Mouse (Mus musculus): ENCODE data around the gene Ldlrap1.

The Ldlrap1 gene

DNA sequence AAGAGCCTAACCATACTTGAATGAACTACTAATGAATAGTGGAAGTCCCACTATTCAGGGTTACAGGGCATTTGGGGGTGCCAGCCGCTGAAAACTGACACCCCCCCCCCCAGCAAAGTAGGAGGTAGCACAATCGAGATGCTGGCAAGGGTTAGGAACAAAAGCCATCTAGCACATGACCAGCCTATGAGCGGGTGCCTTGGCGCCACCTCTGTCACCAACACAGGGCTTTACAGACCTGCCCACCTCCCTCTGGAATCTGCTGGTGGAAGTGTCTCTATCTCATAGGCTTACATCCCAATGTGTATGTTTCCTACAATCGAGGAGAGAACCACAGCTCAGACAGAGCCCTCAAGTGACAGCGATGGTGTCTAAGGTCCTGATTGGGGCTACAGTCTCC, 17.0 kb downstream of the Ldlrap1 start:
- no peak for DNase-seq

DNA sequence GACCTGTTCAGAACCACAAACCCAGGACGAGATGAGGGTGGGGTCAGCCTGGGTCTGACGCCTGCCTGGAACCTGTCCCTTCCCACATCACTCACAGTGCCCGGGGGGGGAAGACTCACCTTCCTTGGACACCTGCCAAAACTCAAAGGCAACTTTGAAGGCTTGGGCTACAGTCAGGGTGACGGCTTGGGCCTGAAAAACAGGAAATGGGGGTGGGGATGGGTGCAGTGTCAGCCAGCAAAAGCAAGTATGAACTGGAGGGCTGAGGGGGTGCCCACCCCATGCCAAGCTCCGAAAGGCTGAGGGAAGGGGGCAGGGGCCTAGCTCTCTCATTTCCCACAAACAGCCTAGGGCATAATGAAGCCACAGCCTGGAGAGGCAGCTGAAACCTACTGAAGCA, 17.6 kb downstream of the Ldlrap1 start:
- no peak for DNase-seq

DNA sequence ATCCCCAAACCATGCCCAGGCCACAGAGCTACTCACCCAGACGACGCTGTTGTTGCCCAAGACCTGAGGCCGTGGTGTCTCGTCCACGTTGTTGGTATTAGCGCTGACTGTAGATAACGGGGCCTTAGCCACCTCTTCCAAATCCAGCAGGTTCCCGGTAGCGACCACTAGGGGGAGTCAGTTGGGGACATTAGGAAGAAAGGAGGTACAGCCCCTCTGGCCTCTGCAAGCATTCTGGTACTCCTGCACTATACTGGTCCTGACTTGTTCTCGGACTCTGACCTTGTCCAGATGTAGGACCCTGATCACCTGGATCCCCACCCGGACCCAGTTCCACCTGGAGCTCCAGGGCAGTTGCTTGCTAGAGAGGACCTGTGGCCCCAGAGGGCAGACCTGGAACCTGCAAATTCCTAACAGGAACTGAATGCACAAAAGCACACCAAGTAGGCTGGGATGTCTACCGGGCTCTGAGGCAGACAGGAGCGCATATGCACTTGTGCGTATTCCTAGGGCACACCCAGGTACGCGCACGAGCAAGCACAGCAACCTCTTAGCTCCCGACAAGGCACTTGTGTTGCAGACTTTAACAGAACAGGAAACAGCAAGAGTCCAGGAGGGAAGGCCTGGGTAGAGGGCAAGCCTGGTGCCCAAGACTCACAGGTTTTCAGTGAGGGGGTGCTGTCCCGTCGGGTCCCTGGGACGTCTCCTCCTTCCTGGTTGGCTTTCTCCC, 18.4 kb downstream of the Ldlrap1 start:
- DNase-seq: no peak

DNA sequence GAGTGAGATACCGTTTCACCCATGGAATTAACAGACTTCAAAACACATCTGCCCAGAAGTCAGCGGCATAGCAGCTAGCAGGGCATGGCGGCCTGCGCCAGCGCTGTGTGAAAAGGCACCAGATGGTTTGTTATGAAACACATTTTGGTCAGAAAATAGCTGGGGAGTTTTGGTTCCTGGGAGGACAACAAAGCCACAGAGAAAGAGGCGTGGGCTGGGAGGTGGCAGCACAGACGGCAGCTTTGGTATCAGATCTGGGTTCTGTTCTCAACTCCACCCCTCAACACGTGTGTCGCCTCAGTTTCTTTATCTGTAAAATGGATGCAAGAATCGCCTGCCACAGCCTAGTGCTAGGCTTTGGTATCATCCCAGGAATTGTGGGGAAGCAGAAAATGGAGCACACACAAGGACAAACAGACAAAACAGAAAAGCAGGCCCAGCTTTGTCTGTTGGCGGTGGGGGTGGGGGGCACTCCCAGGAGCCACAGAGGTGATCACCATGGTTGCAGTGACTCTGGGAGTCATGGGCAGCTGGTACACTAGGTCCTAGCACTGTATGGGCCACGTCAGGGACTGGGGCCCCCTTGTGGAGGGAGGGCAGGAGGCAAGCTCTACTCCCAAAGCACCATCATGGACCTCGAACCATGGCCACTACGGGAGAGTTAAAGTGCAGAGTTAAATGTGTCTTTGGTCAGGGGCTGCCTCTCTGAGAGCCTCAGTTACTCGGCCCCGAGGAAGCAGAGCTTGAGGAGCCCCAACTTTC, 21.7 kb downstream of the Ldlrap1 start:
- no peak for DNase-seq

DNA sequence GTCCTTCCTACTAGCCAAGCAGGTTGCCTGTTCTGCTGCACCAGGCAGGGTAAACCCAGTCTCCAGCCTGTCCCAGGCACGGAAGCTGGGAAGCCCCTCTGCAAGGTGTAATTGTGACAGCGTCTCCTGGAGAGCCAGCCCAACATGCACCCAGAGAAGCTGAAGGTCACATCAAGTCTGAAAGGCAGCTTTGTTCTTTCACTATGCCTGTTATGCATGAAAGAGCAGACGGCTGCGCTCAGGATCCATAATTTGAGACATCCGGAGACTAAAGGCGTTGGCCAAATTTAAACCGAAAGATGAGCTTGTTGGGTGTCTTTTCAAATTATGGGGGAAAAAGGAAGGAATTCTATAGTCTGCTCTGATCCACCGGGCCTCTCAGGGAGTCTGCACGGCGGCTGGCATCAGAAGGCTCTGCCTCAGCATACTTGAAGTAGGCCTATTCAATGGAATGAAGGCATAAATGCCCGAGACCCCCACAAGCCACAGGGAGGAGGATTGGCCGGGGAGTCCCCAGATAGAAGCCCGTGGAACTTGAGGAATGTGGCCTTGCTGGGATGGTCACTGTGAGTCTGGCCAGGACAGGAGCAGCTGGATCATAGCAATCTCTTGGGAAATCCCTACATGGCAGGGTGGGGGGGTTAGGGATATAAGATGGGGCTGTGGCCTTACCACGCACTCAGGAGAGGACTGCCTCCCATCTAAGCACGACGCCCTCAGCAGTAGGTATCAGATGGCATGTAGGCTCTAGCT, 23.8 kb downstream of the Ldlrap1 start:
- no peak for DNase-seq

DNA sequence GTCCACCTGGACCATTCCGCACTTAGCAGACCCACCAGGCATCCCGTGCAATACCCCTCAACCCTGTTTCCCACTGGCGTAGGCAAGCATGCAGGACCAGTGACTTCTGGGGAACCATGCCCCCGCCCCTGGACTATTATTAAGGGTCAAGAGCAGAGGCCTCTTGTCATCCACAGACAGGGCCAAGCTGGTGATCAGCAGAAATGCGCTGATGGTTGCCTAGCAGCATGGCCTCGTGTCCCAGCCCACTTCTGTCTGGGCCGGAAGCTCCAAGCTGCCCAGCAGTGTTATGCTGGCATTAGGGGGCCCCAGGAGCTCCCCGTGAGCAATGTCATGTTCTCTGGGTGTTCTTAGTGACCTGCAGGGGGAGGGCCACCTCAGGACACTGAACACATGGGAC, 25.9 kb downstream of the Ldlrap1 start:
- no peak for DNase-seq

DNA sequence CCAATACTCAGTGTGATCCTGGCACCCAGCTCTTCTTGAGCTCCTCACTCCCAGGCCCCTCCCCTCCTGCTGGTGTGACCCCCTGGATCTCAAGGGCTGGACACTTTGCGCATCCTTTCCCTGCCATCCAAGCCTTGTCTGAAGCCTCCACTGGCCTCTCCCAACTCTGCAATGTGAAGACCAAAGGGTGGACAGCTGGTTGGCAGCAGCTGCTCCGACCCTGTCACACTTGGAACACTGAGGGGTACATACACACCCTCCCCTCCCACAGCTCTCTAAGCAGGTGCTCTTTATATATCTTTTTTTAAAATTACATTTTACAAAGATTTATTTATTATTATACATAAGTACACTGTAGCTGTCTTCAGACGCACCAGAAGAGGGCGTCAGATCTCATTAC, 27.6 kb downstream of the Ldlrap1 start:
- no peak for DNase-seq

DNA sequence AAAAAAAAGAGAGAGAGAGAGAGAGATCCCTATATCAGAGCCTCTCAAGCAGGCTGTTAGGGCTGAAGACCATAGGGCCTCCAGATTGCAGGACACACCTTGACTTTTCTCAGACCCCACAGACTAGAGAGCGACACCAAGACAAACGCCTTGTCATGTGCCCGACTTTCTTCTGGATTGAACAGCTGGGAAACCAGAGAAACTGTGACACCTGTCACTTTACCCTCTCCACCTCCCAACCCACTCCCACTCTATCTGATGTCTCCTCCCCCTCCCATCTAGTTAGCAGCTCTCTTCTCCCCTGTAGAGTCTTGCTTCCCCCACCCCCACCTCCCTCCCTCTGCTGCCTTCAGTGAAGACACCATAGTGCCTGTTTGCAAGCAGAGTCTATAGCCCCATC, 28.3 kb downstream of the Ldlrap1 start:
- DNase-seq: no peak

DNA sequence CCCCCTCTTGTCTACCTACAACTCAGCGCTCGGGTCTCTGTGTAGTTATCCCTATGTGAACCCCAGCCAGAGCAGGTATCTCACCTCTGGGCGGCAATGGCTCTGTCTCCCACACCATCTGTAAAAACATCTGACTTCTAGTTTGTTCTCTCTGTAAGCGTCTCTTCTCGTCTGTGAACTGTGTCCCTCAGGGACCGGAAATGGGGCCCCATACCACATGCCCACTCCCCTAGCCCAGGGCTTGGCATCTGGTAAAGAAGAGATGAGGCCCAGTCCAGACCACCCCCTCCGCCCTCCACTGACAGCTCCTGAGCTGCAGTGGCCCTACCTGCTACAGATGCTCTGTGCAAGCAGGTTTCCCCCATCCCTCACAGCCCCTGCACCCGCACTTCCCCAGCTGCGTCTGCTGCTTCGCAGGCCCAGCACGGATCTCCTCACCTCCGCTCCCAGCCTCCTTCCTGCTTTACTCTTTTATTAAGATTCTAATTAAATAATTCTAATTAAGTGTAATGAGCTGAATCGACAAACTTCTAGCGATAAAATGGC, 30.4 kb downstream of the Ldlrap1 start:
- DNase-seq: no peak

DNA sequence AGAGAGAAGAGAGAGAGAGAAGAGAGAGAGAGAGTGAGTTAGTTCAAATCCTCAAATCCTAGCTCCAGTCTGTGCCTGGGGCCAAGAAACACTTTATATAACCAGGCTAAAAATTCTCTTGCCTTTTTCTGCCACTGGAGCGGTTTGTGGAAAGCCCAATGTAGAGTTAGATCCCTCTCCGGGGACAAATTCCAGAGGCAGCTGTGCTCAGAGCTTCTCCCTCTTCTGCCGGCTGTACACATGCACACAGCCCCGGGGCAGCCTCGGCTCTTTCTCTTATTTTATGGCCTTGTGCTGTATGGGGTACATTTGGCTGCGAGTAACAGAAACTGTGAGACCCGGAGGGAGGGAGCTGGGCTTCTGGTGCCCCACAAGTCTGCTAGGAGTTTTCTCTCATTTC, 31.7 kb downstream of the Ldlrap1 start:
- no peak for DNase-seq

DNA sequence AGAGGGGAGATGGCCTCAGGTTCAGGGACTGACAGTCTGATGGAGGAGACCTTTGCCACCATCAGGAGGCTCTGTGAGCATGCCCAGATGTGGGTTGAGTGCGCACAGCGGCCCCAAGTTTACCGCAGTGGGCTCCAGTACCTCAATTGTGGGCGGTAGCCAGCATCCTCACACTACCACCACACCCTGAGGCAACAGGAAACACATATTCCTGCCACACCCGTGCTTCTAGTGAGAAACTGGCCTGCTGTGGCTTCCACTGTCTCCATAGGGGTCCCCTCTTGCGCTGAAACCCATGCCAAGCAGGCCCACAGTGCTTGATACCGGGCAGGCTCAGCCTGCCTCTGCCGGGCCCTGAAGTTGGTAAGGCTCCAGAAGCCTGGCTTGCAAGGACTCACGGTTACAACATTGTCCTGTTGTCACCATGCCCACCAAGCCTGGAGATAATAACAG, 33.2 kb downstream of the Ldlrap1 start:
- DNase-seq: peak; percentile 48

DNA sequence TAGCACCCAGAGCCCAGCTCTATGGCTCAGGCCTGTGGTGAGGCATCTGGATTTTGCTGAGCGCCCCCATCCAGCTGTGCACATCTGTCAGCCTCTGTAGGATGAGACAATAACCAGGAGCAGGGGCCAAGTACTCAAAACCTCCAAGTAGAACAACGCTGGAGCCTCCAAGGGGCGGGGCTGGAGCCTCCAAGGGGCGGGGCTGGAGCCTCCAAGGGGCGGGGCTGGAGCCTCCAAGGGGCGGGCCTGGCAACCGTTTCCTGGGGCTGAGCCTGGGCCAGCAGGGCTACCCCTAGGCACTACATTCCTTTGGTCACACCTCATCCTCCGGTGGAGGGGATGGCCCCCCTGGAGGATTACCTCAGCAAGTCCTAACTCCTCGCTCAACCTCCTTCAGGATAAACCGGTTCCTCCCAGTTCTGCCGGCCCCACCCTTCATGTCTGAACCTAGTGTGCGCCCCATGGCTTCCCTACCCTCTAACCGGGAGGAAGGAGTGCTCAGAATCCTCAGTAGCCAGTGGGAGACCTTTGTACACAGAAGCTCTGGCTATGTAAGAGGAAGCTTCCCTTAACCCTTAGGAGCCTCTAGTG, 33.7 kb downstream of the Ldlrap1 start:
- peak; percentile 72 for DNase-seq

DNA sequence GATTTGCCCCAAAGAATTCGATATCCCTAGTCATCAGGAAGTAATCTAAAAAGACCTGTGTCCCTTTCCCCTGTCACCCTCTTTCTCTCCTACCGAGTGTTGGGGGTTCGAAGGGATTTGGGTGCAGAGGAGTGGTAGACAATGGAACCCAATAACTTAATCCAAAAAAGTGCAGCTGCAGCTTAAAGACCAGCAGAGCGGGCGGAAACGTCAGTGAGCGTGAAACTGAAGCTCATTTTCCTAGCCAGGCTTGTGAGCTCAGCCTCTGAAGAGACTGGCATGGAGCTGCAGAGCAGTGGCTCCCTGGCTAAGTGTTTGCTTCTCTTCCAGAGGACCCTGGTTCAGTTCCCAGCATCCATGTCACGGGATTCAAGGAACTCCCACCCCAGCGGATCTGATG, 34.5 kb downstream of the Ldlrap1 start:
- no peak for DNase-seq

DNA sequence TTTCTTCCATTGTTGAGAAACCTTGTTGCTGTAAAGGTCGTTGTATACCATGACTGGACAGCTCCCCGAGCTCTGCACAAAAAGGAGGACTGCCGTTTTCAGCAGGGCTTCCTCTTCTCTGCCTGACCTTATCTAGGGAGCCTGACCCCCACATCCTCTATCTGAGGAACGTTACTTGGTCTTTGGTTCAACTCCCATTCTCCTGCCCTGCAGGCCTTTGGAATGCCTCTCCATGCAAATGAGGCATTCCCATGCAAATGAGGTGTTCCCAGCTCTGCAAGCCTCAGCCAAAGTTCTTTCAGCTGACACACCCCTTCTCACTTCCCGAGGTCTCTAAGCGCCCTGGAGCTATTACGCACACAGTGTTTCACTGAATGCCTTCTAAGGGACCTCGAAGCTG, 37.7 kb downstream of the Ldlrap1 start:
- peak; percentile 74 for DNase-seq

DNA sequence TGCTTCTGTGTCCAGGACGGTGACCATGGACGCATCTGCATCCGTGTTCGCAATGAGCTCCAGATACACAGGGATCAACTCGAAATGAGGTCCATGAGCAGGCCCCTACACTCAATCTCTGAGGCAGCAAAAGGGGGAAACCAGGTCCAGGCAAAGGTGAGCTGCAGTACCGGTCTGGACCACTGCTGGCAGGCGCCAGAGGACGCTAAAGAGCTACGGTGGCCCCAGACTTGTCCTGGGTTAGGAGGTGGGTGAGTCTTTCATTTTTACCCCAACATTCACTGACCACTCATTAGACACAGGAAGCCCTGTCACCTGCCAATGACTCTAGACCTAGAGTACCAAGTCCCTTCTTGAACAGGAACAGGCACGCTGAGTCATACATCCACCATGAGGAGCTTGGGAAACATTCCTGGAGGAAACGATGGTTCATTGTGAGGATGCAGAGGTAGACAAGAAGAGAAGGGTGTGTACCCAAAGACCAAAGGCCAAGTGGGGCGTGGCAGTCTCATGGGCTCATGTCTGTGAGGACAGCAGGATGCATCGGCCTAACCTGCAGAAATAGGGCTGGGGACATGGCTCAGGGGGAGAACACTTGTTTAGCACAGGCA, 42.0 kb downstream of the Ldlrap1 start:
- peak; percentile 39 for DNase-seq

DNA sequence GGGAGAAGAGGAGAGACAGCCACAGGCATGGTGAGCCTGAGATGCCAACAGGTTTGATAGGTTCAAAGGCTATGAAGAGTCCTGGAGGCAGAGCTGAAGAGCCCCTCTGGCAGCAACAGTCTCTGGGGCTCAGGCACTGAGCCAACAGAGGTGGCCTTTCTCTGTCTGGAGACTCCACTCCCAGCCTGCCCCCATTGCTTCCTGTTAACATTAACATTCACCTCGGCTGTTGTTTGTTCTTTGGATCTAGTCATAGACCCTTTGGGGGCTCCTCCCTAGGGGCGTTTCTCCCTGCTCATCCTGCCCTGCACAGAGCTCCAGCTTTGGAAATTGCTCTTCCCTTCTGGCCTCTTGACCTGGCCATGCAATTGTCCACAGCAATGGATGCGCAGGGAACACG, 42.9 kb downstream of the Ldlrap1 start:
- DNase-seq: peak; percentile 47

DNA sequence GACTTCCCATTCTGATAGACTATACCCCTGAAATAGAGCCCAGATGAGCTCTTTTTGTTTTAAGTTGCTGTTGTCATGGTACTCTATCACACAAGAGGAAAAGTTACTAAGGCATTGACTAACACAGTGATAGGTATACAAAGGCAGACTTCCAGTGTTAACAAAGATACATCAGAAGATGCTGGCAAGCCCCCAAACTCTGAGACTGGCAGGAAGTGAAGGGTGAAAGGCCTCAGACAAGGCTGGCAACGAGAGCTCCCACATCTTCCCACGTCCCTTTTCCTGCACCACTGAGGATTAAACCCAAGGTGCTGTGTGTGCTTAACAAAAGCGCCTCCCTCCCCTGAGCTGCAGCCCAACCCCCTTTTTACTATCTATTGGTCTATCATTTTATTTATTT, 44.6 kb downstream of the Ldlrap1 start:
- peak; percentile 42 for DNase-seq

DNA sequence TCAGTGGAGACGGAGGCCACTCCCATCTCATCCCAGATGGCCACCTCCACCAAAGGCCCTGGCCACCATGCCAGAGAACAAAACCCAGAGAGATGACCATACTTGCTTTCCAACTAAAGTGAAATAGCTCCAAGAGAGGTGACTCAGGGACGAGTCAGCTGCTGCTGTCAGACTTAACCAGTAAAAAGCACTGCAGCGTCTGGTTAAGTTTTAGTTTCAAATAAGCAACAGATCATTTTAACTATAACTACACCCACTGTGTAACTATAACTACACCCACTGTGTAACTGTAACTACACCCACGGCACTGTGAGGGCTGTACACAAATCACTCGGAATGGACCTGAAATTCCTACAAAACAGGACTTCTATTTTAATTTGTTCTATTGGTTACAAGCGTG, 46.7 kb downstream of the Ldlrap1 start:
- no peak for DNase-seq

DNA sequence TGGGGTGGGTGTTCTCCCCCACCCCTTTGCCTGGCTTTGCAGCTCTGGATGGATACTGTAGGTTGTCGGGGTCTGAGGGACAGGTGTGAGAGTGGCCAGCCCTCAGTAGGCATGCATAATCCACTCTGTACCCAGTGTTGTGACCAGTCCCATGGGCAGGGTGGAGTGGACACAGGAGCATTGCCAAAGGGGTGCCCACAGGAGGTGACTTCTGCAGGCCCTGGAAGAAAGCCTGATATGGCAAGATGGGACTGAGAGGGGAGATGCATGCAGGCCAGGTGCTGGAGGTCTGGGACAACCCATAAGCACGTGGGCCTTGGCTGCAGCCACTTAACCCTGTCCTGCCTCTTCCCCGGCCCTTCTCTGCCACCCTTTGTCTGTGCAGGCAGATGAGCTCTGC, 47.5 kb downstream of the Ldlrap1 start:
- no peak for DNase-seq

DNA sequence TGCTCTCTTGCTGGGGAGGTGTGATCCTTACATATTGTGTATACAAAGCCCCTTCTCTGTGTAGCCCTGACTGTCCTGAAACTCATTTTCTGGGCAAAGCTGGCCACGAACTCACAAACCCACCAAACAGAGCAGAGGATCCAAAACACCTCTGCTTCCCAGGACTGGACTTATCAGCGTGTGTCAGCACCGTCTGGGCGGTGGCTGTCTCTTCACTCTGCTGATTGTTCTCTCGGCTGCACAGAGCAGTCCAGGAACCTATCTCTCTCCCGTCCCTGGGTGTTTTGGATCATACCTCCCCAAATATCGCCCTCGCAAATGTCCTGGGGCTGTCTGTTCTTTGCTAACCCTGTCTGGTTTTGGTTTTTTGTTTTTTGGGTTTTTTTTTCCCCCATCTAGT, 48.3 kb downstream of the Ldlrap1 start:
- DNase-seq: no peak

DNA sequence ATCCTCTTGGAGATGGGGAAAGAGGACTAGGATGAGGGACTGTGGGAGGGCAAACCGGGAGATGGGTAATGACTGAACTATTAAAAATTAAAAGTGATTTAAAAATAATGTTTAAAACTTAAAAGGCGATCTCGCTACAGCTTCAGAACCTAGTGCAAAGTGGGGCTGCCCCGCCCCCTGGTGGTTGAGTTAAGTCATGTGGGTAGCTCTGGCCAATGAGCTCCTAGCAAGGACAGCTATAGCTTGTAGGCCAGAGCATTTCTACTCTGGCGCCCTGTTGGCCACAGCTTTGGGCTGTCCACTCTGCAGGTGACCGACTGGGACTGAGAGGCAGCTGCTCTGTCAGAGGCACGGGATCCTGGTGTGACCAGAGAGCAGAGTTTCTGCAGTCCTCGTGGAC, 53.9 kb downstream of the Ldlrap1 start:
- DNase-seq: peak; percentile 90

DNA sequence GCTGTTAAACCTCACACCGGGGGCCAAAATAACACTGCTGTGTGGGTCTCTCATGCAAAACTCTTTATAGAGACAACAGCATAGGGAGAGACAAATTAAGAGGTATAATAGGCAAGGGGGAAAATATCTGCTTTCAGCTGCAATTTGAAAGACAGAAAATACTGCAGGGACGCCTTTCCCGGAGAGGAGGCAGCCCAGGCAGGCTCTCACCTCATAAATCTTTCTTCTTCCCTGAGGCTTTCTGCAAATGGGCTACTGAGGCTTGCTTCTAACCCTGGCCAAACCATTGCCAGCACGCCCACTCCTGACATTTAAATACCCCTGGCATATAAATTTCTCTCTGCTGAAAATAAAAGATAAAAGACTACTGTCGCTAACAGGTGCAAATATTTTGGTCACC, 62.5 kb downstream of the Ldlrap1 start:
- DNase-seq: no peak

DNA sequence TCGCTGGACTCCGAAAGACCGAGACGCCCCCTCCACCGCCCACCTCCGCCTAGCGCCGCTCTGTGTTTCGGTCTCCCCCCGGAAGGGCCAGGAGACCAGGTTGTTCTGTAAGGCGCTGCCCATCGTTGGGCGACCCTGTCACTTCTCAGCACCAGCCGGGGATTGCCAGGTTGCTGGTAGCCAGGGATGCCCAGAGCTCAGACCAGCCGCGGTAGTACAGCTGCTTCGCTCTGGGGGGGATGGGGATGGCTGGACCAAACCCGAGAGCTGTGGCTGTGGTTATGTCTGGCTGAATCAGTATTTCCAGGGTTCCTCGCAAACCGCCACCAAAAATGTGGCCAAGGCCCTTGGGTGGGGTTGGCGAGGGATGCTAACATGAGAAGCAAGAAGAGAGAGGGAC, 63.2 kb downstream of the Ldlrap1 start:
- no peak for DNase-seq
